Mouse (Mus musculus) B cell, adult 2 months (primary cell): ENCODE results near the gene Glyctk.

ENCODE experiments used
- DNase-seq, 2 experiments: peaks; one replicate each; pipeline ENCODE4 v3.0.0; 2022

The Glyctk gene

GRCm38 (mm10) chr9:106144176-106144575 is 13.8 kb downstream of the Glyctk start:
- DNase-seq = no peak

- DNase-seq = no peak
These were observed 16.0 kb downstream of the Glyctk start for GRCm38 (mm10) chr9:106141955-106142354.

- no peak for DNase-seq
These were observed 18.2 kb downstream of the Glyctk start for GRCm38 (mm10) chr9:106139763-106140162.

- no peak for DNase-seq
These were observed 20.2 kb downstream of the Glyctk start for GRCm38 (mm10) chr9:106137671-106138216.

GRCm38 (mm10) chr9:106130250-106130649 is 27.7 kb downstream of the Glyctk start:
- DNase-seq = no peak

GRCm38 (mm10) chr9:106129072-106129471 is 28.9 kb downstream of the Glyctk start:
- DNase-seq = no peak

GRCm38 (mm10) chr9:106126786-106127251 is 31.1 kb downstream of the Glyctk start:
- DNase-seq = no peak

- DNase-seq = peak; percentile 48 to 54
These were observed 34.3 kb downstream of the Glyctk start for GRCm38 (mm10) chr9:106123599-106123998.

- no peak for DNase-seq
These were observed 38.9 kb downstream of the Glyctk start for GRCm38 (mm10) chr9:106119075-106119474.

- no peak for DNase-seq
These were observed 42.0 kb downstream of the Glyctk start for GRCm38 (mm10) chr9:106115801-106116424.

GRCm38 (mm10) chr9:106112770-106113423 is 45.0 kb downstream of the Glyctk start:
- DNase-seq = peak; percentile 68

GRCm38 (mm10) chr9:106106241-106106640 is 51.7 kb downstream of the Glyctk start:
- DNase-seq = no peak

- DNase-seq = no peak
These were observed 53.5 kb downstream of the Glyctk start for GRCm38 (mm10) chr9:106104401-106104800.
